Mouse (Mus musculus) cerebellum, adult 11-12 months (tissue): Measurements from ENCODE around the gene Zmym2.
"Not testable (repeated sequence)": the region's sequence is repeated elsewhere in the genome, so short reads cannot be mapped to it uniquely, and the experiment has no call there.

ENCODE experiments used
- DNase-seq: peaks from one replicate; pipeline ENCODE4 v3.0.0; 2022

Gene Zmym2

GRCm38 (mm10) chr14:56886594-56887513 is at the start of gene Zmym2:
Gene Zmym2, plus strand, starts transcription at chr14:56886653.
- DNase-seq = peak; percentile 79

GRCm38 (mm10) chr14:56844033-56844432 is 42.4 kb upstream of the Zmym2 start:
- DNase-seq = no peak

GRCm38 (mm10) chr14:56844507-56844906 is 41.9 kb upstream of the Zmym2 start:
- DNase-seq = no peak

GRCm38 (mm10) chr14:56848322-56848721 is 38.1 kb upstream of the Zmym2 start:
- DNase-seq = no peak

- DNase-seq = no peak
These were observed 36.8 kb upstream of the Zmym2 start for GRCm38 (mm10) chr14:56849681-56850080.

- DNase-seq = no peak
These were observed 22.4 kb upstream of the Zmym2 start for GRCm38 (mm10) chr14:56864041-56864440.

GRCm38 (mm10) chr14:56864641-56865040 is 21.8 kb upstream of the Zmym2 start:
- no peak for DNase-seq

- DNase-seq = not testable (repeated sequence)
These were observed 21.3 kb upstream of the Zmym2 start for GRCm38 (mm10) chr14:56865112-56865511.

- no peak for DNase-seq
These were observed 12.9 kb upstream of the Zmym2 start for GRCm38 (mm10) chr14:56873525-56873924.

- no peak for DNase-seq
These were observed 10.8 kb upstream of the Zmym2 start for GRCm38 (mm10) chr14:56875586-56876159.

GRCm38 (mm10) chr14:56881271-56881670 is 5.2 kb upstream of the Zmym2 start:
- no peak for DNase-seq

- DNase-seq = no peak
These were observed 3.0 kb upstream of the Zmym2 start for GRCm38 (mm10) chr14:56883431-56883830.

- peak; percentile 82 for DNase-seq
These were observed 1.1 kb upstream of the Zmym2 start for GRCm38 (mm10) chr14:56885308-56885771.

GRCm38 (mm10) chr14:56885986-56886593 is 363 bp upstream of the Zmym2 start:
- DNase-seq = peak; percentile 86

GRCm38 (mm10) chr14:56887514-56887880 is 1.0 kb downstream of the Zmym2 start:
- no peak for DNase-seq

- DNase-seq = peak; percentile 64
These were observed 1.4 kb downstream of the Zmym2 start for GRCm38 (mm10) chr14:56887887-56888286.

- DNase-seq = no peak
These were observed 2.0 kb downstream of the Zmym2 start for GRCm38 (mm10) chr14:56888416-56888815.

GRCm38 (mm10) chr14:56894417-56894816 is 8.0 kb downstream of the Zmym2 start:
- DNase-seq = no peak

GRCm38 (mm10) chr14:56896521-56896920 is 10.1 kb downstream of the Zmym2 start:
- no peak for DNase-seq

GRCm38 (mm10) chr14:56897475-56897874 is 11.0 kb downstream of the Zmym2 start:
- DNase-seq = no peak

- no peak for DNase-seq
These were observed 13.2 kb downstream of the Zmym2 start for GRCm38 (mm10) chr14:56899656-56900055.

- DNase-seq = no peak
These were observed 16.6 kb downstream of the Zmym2 start for GRCm38 (mm10) chr14:56903039-56903438.

GRCm38 (mm10) chr14:56905696-56906095 is 19.2 kb downstream of the Zmym2 start:
- no peak for DNase-seq

- no peak for DNase-seq
These were observed 32.1 kb downstream of the Zmym2 start for GRCm38 (mm10) chr14:56918532-56918931.
